Mouse (Mus musculus) mouse trophoblast stem cell (cell line): Measurements from ENCODE around the gene Gm3435.
"Not testable (repeated sequence)": the region's sequence is repeated elsewhere in the genome, so short reads cannot be mapped to it uniquely, and the experiment has no call there.

Experiments used
- in situ Hi-C, 2 experiments: fragments of 300-500 bp; cut with MseI, MboI; formaldehyde crosslinking; loops; 2 replicates in 1 of 2; 3 replicates in 1 of 2; pipeline ENCODE4 v1.15.1; 2025

Gene Gm3435

GRCm38 (mm10) chr17:15040455-15040854 lies 30.5 kb downstream of the Gm3435 start:
- in situ Hi-C loops: not testable (repeated sequence)

GRCm38 (mm10) chr17:15041175-15041729 lies 31.3 kb downstream of the Gm3435 start, which contains the start of the genes Ermard, Tcte3 and Gm3448:
Gene Ermard (plus strand): TSS chr17:15041208.
Gene Tcte3 (minus strand): TSS chr17:15041488.
Gene Gm3448 (minus strand): TSS chr17:15041537.
- in situ Hi-C loops: not testable (repeated sequence)

GRCm38 (mm10) chr17:15050338-15050737 lies 40.4 kb downstream of the Gm3435 start:
- in situ Hi-C loops: loop anchor here (25.0 kb wide), 2 partner anchors 337 to 412 kb away; partner anchors contain the start of genes Dll1 (in 2 of the 2) and Fam120b (in 2 of the 2)

- in situ Hi-C loops: loop anchor here (25.0 kb wide), 2 partner anchors 335 to 410 kb away; partner anchors contain the start of genes Dll1 (in 2 of the 2) and Fam120b (in 2 of the 2)
Measured at GRCm38 (mm10) chr17:15052766-15053165, 42.8 kb downstream of the Gm3435 start.

GRCm38 (mm10) chr17:15053183-15053828 lies 43.3 kb downstream of the Gm3435 start:
- in situ Hi-C loops: loop anchor here (25.0 kb wide), 2 partner anchors 334 to 409 kb away; partner anchors contain the start of genes Dll1 (in 2 of the 2) and Fam120b (in 2 of the 2)

- in situ Hi-C loops: loop anchor here (25.0 kb wide), 2 partner anchors 333 to 408 kb away; partner anchors contain the start of genes Dll1 (in 2 of the 2) and Fam120b (in 2 of the 2)
Measured at GRCm38 (mm10) chr17:15053829-15054200, 43.8 kb downstream of the Gm3435 start.

DNA sequence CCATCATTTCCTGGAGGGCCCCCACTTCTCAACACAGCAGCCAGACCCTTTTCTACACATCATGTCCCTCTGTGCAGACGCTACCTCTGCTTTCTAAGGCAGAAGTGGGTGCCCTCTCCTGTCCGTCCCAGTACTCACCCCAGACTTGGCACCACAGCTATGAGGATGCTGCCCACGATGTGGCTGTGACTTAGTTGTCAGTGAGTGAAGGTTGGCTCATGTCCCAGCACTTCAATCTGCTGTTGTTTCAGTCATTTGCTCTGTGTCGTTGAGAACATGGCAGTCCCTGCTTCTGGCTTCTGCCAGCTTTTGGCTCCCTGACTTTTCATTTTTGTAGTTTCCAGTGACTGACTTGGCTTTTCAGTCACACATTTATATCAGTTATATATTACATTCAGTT lies 45.9 kb downstream of the Gm3435 start:
- in situ Hi-C loops: loop anchor here (25.0 kb wide), 2 partner anchors 331 to 406 kb away; partner anchors contain the start of genes Dll1 (in 2 of the 2) and Fam120b (in 2 of the 2)

- in situ Hi-C loops: loop anchor here (25.0 kb wide), 2 partner anchors 329 to 404 kb away; partner anchors contain the start of genes Dll1 (in 2 of the 2) and Fam120b (in 2 of the 2)
Measured at GRCm38 (mm10) chr17:15058161-15058591, 48.2 kb downstream of the Gm3435 start.

- in situ Hi-C loops: loop anchor here (25.0 kb wide), 2 partner anchors 328 to 403 kb away; partner anchors contain the start of genes Dll1 (in 2 of the 2) and Fam120b (in 2 of the 2)
Measured at GRCm38 (mm10) chr17:15059646-15060045, 49.7 kb downstream of the Gm3435 start.

DNA sequence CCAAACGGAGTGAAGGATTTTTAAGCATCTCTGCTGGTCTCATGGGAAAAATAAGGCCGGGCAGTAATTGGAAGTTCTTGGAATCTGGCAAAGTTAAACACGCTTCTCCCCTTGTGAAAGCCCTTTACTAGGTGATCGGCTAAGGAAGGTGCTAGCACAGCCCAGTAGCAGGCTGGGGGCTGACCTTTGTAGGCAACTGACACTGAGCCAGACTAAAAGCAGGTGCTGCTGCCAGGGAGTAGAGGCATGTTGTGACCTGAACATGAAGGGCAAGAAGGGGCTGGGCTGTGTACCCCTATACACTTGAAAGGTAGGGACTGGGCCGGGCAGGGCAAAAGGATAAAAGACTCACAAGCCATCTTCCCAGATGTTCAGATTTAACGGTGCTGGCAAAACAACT lies 50.4 kb downstream of the Gm3435 start:
- in situ Hi-C loops: loop anchor here (25.0 kb wide), 2 partner anchors 327 to 402 kb away; partner anchors contain the start of genes Dll1 (in 2 of the 2) and Fam120b (in 2 of the 2)

DNA sequence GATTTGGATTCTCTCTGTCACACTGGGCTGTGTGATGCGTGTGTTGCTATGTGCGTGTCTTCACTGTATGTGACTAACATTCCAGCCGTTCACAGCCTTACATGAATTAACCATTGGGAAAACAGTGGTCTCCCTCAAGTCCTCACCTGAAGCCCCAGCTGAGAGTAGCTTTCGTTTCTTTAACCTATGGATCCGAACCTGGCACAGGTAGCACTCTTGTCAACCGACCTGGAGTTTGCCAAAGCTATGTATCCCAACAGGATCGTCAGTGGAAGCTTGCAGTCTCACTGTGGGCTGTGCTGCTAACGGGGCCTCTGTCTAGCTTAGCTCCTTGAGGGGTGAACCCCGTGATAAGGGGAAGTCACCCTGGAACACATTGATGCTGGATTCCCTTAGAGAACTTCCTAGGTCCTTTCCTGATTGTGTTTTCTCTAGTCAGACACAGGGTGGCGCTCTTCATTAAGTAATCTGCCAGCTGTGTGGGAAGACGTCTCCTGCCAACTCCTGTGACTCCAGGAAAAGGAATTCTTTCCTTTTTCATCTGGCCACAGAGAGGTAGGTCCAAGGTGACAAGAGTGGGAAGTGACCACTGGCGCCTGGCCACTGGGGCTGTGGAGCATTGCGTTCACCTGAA lies 55.5 kb downstream of the Gm3435 start:
- in situ Hi-C loops: loop anchor here (25.0 kb wide), 2 partner anchors 322 to 397 kb away; partner anchors contain the start of genes Dll1 (in 2 of the 2) and Fam120b (in 2 of the 2)

- in situ Hi-C loops: loop anchor here (25.0 kb wide), 2 partner anchors 321 to 396 kb away; partner anchors contain the start of genes Dll1 (in 2 of the 2) and Fam120b (in 2 of the 2)
Measured at GRCm38 (mm10) chr17:15066066-15066465, 56.1 kb downstream of the Gm3435 start.

- in situ Hi-C loops: loop anchor here (25.0 kb wide), 2 partner anchors 320 to 395 kb away; partner anchors contain the start of genes Dll1 (in 2 of the 2) and Fam120b (in 2 of the 2)
Measured at GRCm38 (mm10) chr17:15066911-15067310, 56.9 kb downstream of the Gm3435 start.

DNA sequence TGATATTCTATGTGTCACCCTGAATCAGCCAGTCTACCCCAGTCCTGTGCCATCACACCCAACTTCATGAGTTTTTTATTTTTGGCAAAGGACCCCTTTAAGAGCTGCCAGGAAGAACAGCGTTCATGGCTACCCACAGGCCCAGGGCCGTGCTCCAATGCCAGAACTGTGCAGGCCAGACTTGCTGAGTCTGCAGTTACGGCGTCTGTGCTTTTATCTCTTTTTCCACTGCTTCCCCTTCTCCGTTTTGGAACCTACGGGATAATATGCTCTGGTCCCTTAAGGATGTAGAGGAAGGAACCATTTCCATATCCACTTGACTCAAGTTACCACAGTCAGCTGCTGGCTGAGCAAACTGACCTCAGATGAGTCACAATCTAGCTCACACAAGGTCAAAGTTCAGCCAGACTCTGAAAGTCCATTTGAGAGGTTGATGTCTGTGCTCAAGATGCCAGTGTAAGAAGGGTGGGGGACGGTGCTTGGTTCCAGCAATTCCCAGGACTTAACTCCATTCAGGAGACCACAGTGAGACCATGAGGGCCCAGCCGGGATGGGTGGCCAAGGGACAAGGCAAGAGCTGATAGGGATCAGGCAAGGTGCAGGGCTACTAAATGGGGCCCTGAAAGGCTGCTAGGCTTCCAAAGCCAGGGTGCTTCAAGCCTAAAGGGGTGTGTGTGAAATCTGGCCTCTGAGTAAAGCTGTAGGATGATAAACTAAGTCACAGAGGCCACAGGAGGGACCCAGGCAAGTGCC lies 58.2 kb downstream of the Gm3435 start:
- in situ Hi-C loops: loop anchor here (25.0 kb wide), 2 partner anchors 319 to 394 kb away; partner anchors contain the start of genes Dll1 (in 2 of the 2) and Fam120b (in 2 of the 2)

DNA sequence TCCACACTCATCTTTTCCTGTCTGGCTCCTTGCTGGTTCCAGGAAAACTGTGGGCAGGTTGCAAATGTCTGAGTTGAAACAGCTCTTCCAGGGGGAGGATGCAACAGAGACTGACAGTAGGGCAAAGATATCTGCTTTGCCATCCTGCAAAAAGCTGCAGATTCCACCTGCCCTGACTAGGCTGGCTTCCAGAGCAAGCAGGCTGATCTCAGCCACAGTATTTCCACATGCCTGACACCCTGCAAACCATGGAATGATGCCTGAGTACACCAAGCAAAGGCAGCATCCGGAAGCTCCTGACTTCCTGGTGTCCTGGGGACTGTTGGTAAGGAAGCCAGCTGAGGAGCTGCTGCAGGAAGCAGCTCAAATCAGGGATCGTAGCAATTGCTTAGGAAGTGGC lies 59.1 kb downstream of the Gm3435 start:
- in situ Hi-C loops: loop anchor here (25.0 kb wide), 2 partner anchors 318 to 393 kb away; partner anchors contain the start of genes Dll1 (in 2 of the 2) and Fam120b (in 2 of the 2)
